Mouse (Mus musculus): ENCODE results near the gene Mrps27. TPM values are rescaled to one million over a fixed set of nuclear protein-coding genes. Genes with fewer than 3 reads are reported as not detected.
"Not testable (repeated sequence)": the region's sequence is repeated elsewhere in the genome, so short reads cannot be mapped to it uniquely, and the experiment has no call there.

Gene Mrps27
- polyA plus RNA-seq, 1 experiment from 2014 or later, result 52.6 TPM

DNA sequence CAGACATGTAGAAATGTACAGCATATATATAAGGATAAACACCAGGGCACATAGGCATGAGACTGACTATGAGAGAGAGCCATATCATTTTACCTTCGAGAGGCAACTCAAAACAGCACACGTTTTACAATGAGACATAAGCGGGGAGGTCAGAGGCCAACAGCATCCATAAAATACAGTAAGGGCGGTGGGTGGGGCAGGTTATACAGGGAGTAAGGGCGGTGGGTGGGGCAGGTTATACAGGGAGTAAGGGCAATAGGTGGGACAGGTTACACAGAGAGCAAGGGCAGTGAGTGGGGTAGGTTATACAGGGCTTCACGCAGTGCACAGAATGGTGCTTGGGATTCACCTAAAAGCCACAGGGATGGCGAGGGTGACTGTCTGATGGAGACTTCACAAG lies 24.1 kb upstream of the Mrps27 start:
- no peak overlapping the region for H3K4me2 ChIP-seq
- no peak overlapping the region for H3K4me3 ChIP-seq (replicated peaks)
- no peaks in the 10 kb centered on the region for H3K27me3 ChIP-seq
- no peaks in the 10 kb centered on the region for H3K9me3 ChIP-seq
- H3K27ac ChIP-seq, result no peak overlapping the region
- no peak for ATAC-seq (ENCODE audit: low FRiP score)
- H3K36me3 ChIP-seq (replicated peaks), result peaks cover 48% of the 10 kb centered on the region
- no peak overlapping the region for H3K9ac ChIP-seq
- H3K4me1 ChIP-seq, result no peaks in the 10 kb centered on the region
- WGBS, result 93% methylated on average over 7 of the region's 7 CpGs

DNA sequence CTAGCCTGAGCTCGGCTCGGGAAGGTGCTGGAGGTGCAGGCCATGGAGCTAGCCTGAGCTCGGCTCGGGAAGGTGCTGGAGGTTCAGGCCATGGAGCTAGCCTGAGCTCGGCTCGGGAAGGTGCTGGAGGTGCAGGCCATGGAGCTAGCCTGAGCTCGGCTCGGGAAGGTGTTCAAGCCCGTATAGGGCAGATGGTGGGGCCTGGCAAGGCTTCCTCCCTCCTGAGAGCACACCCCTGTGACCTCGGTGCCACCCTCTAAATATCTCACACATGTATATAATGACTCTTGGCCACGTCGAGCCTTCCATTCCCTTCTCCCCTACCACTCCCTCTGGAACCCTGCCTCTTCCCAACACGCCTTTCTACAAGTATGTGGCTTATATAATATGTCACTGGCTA lies 21.7 kb upstream of the Mrps27 start:
- not testable (repeated sequence) for H3K4me3 ChIP-seq (replicated peaks); H3K4me1 ChIP-seq; ATAC-seq (ENCODE audit: low FRiP score); H3K27me3 ChIP-seq; H3K4me2 ChIP-seq; H3K9ac ChIP-seq; H3K27ac ChIP-seq; H3K9me3 ChIP-seq
- WGBS, result 91% methylated on average over 12 of the region's 13 CpGs
- peaks cover 70% of the 10 kb centered on the region for H3K36me3 ChIP-seq (replicated peaks)

GRCm38 (mm10) chr13:99323632-99324336 lies 20.8 kb upstream of the Mrps27 start:
- H3K36me3 ChIP-seq (replicated peaks), result peaks cover 79% of the 10 kb centered on the region
- 83% methylated on average over 7 of the region's 7 CpGs for WGBS

GRCm38 (mm10) chr13:99324337-99324685 lies 20.3 kb upstream of the Mrps27 start:
- not testable (repeated sequence) for ATAC-seq (ENCODE audit: low FRiP score); H3K4me3 ChIP-seq (replicated peaks); H3K27ac ChIP-seq; H3K4me1 ChIP-seq; H3K9ac ChIP-seq; H3K4me2 ChIP-seq; H3K9me3 ChIP-seq; H3K27me3 ChIP-seq
- WGBS, result 95% methylated on average over 8 of the region's 8 CpGs
- H3K36me3 ChIP-seq (replicated peaks), result peaks cover 81% of the 10 kb centered on the region

More at GRCm38 (mm10) chr13:99323632-99324336, 20.8 kb upstream of the Mrps27 start:
- Histone ChIP-seq H3K27me3 (no peaks in the 10 kb centered on the region), H3K9me3 (no peaks in the 10 kb centered on the region), H3K4me1 (no peaks in the 10 kb centered on the region), H3K4me3 (replicated peaks) (no peak overlapping the region), H3K9ac (no peak overlapping the region), H3K27ac (no peak overlapping the region), H3K4me2 (no peak overlapping the region)
- no peak for ATAC-seq (ENCODE audit: low FRiP score)

DNA sequence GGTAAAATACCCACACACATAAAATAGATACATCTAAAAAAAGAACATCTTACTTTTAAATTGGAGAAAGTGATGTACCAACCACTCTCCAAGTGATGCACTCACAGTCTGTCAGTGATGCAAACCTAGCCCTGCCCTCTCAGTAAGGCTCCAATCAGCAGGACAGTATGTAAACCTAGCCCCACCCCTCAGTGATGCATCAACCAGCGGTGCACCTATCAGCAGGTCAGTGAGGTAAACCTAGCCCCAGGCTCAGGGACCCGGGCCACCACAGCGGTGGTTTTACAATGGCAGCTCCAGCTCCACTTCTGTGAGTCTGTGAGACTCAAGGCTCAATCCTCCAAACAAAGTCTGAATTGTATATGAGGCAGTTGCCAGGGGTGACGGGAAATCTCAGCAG lies 13.3 kb upstream of the Mrps27 start:
- no peak for ATAC-seq (ENCODE audit: low FRiP score)
- Histone ChIP-seq H3K9ac (no peak overlapping the region), H3K4me3 (replicated peaks) (no peak overlapping the region), H3K4me1 (no peaks in the 10 kb centered on the region), H3K9me3 (no peaks in the 10 kb centered on the region), H3K27me3 (no peaks in the 10 kb centered on the region), H3K27ac (no peak overlapping the region), H3K36me3 (replicated peaks) (peaks cover 78% of the 10 kb centered on the region), H3K4me2 (no peak overlapping the region)
- WGBS, result 58% methylated on average over 4 of the region's 4 CpGs

DNA sequence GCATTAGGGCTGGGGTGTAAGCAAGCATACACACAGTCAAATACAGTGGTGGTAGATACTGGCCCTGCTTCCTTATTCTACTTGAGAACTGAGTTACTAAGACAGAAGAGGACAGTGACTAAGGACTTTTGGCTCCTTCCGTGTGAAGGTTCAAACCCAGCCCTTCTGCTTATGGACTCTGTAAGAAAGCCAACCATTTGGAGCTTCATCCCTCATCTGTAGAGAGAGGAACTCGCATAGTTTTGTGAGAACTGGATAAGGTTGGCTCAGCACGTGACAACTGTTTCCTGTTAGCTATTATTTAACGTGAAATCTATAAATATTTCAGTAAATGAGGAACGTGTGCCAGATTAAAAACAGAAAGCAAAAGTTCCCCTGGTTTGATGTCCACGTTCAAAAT lies 7.1 kb upstream of the Mrps27 start:
- Histone ChIP-seq H3K4me3 (replicated peaks) (no peak overlapping the region), H3K27me3 (no peaks in the 10 kb centered on the region), H3K9me3 (no peaks in the 10 kb centered on the region), H3K4me2 (no peak overlapping the region), H3K27ac (no peak overlapping the region), H3K36me3 (replicated peaks) (peaks cover 82% of the 10 kb centered on the region), H3K9ac (no peak overlapping the region), H3K4me1 (no peaks in the 10 kb centered on the region)
- WGBS, result 92% methylated on average over 6 of the region's 6 CpGs
- no peak for ATAC-seq (ENCODE audit: low FRiP score)

DNA sequence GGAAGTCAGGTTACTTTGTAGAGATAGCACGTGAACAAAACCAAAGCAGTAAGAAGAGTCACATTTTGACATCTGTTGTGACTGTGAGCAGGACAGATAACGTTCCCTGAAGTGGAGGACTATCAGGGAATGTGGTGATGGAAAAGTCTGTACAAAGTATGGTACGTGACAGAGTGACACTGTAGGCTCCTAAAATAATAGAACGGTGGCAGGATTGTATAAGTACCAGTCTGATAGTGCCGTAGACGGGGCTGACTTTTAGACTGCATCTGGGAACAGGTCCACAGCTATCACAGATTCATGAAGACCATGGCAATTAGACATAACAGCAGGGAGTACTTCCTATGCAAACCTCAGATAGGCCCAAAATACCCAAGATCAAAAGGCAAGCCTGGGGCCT lies 3.1 kb upstream of the Mrps27 start:
- no peaks in the 10 kb centered on the region for H3K9me3 ChIP-seq
- H3K27me3 ChIP-seq, result no peaks in the 10 kb centered on the region
- no peak overlapping the region for H3K4me3 ChIP-seq (replicated peaks)
- H3K9ac ChIP-seq, result no peak overlapping the region
- H3K36me3 ChIP-seq (replicated peaks), result peaks cover 56% of the 10 kb centered on the region
- ATAC-seq (ENCODE audit: low FRiP score), result no peak
- peaks cover 17% of the 10 kb centered on the region for H3K4me1 ChIP-seq
- no peak overlapping the region for H3K4me2 ChIP-seq
- no peak overlapping the region for H3K27ac ChIP-seq
- 94% methylated on average over 6 of the region's 6 CpGs for WGBS

DNA sequence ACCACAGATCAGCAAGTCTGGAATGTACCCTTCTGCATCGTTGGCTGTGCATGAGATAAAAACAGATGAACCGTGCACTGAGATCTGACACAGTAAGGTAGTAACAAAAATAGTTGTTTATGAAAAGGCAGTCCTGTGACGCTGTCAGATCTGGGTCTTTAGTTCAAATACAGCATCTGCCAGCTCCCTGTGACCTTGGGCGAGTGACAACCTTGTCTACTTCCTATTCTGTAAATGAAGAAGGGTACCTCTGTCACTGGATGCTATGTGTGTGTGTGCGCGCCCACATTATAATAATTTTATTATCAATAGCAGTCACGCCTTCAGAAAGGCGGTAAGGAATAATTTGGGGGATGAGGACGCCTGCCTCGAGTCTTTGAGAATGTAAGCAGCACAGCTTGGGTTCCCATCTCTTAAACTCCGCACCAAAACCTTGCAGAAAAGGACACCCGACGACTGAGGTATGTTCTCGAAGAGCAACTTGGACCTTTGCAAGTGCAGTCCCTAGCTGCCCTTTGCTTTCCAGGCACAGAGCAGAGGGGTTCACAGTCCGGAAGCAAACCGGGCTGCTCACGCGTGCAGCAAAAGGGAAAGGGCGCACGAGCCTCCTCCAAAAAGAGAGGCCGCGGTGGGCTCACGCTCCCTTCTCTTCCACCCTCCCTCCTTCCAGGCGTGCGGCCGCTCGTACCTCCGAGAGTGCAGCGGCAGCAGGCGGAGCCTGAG lies 549 bp upstream of the Mrps27 start:
- H3K27ac ChIP-seq, result peak overlapping the region; percentile 87
- no peaks in the 10 kb centered on the region for H3K27me3 ChIP-seq
- peak overlapping the region; percentile 88 for H3K9ac ChIP-seq
- peak overlapping the region; percentile 76 for H3K4me2 ChIP-seq
- H3K4me1 ChIP-seq, result peaks cover 17% of the 10 kb centered on the region
- no peaks in the 10 kb centered on the region for H3K9me3 ChIP-seq
- peak overlapping the region; percentile 89 for H3K4me3 ChIP-seq (replicated peaks)
- ATAC-seq (ENCODE audit: low FRiP score), result no peak
- WGBS, result 4% methylated on average over 30 of the region's 30 CpGs
- H3K36me3 ChIP-seq (replicated peaks), result peaks cover 44% of the 10 kb centered on the region

DNA sequence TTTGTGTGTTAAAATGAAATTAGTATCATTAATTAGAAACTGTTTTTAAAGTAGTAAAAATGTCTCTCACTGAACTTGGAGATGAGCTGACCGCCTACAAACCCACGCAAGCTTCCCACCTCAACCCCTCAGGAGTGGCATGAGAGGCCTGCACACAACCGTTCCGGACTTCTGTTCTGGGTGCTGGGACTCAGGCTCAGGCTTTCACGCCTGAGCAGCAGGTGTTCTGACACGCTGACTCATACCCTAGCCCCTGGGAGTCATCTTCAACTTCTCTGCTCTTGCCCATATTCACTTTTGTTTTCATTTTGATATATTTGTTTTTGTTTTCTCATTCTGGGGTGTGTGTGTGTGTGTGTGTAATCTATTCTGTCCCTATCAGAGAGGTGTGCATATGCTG lies 5.4 kb downstream of the Mrps27 start:
- Histone ChIP-seq H3K27ac (no peak overlapping the region), H3K4me3 (replicated peaks) (no peak overlapping the region), H3K9ac (no peak overlapping the region), H3K4me2 (no peak overlapping the region), H3K27me3 (no peaks in the 10 kb centered on the region), H3K9me3 (no peaks in the 10 kb centered on the region), H3K4me1 (peaks cover 8% of the 10 kb centered on the region), H3K36me3 (replicated peaks) (peaks cover 25% of the 10 kb centered on the region)
- no peak for ATAC-seq (ENCODE audit: low FRiP score)
- WGBS, result 93% methylated on average over 6 of the region's 6 CpGs

DNA sequence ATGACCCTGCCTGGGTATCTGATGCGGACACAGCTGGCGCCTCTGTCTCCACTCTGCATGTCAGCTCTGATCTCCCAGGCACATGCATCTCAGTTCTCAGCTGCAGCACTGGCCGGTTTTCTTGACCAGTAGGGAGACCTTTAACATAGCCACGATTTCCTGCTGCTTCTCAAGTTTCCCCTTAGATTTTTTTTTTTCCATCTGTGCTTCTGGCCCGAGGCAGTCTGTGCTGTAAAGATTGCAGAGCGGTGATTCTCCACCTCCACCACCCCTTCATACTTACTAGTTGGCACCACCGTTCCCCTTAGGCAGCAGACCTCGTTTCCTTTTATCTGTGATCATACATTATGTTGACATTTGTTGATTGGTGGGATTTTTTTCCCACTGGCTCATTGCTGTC lies 6.6 kb downstream of the Mrps27 start:
- Histone ChIP-seq H3K4me2 (no peak overlapping the region), H3K36me3 (replicated peaks) (peaks cover 25% of the 10 kb centered on the region), H3K9me3 (no peaks in the 10 kb centered on the region), H3K27ac (no peak overlapping the region), H3K9ac (no peak overlapping the region), H3K4me1 (no peaks in the 10 kb centered on the region), H3K4me3 (replicated peaks) (no peak overlapping the region), H3K27me3 (no peaks in the 10 kb centered on the region)
- 85% methylated on average over 8 of the region's 8 CpGs for WGBS
- ATAC-seq (ENCODE audit: low FRiP score), result no peak

DNA sequence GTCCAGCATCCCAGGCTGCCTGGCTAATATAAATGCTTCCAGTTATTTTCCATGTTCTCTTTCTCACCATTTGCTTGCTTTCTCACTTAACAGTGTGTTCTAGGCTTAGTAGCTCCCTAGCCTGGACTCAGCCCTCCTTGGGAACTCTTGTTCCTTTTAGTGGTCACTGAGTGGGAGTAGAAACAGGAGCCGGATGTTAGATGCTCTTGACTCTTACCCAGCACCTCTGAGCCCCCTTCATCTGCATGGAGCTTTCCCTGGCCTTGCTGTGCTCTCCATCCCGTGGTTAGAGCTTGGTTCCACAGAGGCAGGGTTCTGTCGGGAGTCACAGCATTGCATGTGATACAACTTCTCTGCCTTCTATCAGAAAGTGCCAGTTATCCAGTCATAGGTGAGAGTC lies 7.0 kb downstream of the Mrps27 start:
- no peaks in the 10 kb centered on the region for H3K27me3 ChIP-seq
- WGBS, result 72% methylated on average over 3 of the region's 3 CpGs

DNA sequence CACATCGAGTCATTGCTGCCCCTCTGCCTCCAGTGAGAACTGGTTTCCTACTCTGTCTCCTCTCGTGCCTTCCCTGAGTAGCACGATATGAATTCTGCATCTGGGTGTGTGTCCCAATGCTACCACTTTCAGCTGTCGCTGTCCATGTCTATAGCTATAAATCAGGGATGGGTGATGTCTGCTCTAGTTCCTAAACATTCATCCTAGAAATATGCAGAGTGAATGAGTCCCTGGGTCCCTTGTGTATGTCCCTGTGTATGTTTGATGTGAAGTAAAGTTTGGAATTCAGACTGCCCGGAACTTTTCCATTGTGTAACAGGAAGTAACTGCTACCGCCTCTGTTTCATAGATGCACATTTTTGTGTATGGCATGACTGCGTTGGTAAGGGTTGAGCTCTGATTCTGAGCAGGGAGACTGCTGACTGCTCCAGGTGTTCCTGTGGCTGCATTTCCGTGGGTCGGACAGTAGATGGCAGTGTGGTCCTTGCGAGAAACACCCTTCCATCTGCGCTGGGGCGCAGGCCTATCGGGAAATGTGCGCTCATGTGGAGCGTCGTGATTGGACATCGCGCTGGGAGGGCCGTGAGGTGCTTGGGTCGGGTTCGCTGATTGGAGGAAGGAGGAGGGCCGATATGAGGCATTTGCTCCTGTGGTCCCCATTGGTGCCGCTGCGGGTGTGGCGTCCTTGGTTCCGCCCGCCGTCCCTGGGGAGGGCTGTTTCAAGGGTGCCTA lies 8.3 kb downstream of the Mrps27 start:
- Histone ChIP-seq H3K4me1 (no peaks in the 10 kb centered on the region), H3K4me3 (replicated peaks) (peak overlapping the region; percentile 42), H3K27ac (peak overlapping the region; percentile 78), H3K4me2 (peak overlapping the region; percentile 59), H3K9ac (peak overlapping the region; percentile 55; the same call in 1 of the 2 replicates), H3K36me3 (replicated peaks) (peaks cover 25% of the 10 kb centered on the region), H3K9me3 (no peaks in the 10 kb centered on the region), H3K27me3 (no peaks in the 10 kb centered on the region)
- 12% methylated on average over 28 of the region's 28 CpGs for WGBS
- ATAC-seq (ENCODE audit: low FRiP score), result peak; percentile 100

More for the DNA sequence above, 7.0 kb downstream of the Mrps27 start:
- H3K4me1 ChIP-seq, result no peaks in the 10 kb centered on the region
- no peak for ATAC-seq (ENCODE audit: low FRiP score)
- H3K9ac ChIP-seq, result no peak overlapping the region
- H3K9me3 ChIP-seq, result no peaks in the 10 kb centered on the region
- peaks cover 25% of the 10 kb centered on the region for H3K36me3 ChIP-seq (replicated peaks)
- H3K4me2 ChIP-seq, result no peak overlapping the region
- H3K27ac ChIP-seq, result no peak overlapping the region
- H3K4me3 ChIP-seq (replicated peaks), result no peak overlapping the region

Data from forebrain, embryonic 12.5 days (tissue).